Mouse (Mus musculus) embryonic fibroblast, embryonic 13.5 days (primary cell): ENCODE results near the gene Celf2.

Source experiments
- CTCF ChIP-seq: IDR thresholded peaks from 2 replicates; pipeline ENCODE4 v1.5.1; 2011; ENCODE audit warnings: mild to moderate bottlenecking, control low read depth, low read length, moderate library complexity, borderline replicate concordance; ENCODE audit not compliant: insufficient read depth
- POLR2A ChIP-seq: IDR thresholded peaks from 2 replicates; pipeline ENCODE4 v1.6.1; 2011; ENCODE audit warnings: low read depth, mild to moderate bottlenecking, control low read depth, low read length, moderate library complexity

DNA sequence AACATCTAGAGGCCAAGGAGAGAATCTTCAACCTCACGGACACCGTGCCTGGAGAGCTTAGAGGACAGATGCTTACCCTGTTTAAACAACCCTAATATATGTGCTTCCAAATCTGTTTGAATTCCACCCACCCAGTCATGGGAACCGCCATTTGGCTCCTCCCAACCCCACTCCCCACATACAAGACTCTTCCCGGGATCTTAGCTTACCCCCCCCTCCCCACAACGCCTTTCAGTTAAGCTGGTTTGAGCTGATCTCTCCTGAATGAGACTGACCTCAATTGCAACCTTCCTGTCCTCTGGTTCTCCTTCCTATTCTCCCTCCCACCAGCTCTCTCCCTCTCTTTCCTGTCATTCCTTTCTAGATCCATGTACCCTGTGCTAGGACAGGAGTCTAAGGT lies 1011.7 kb downstream of the Celf2 start:
- no peak for TF ChIP-seq CTCF
- no peak for TF ChIP-seq POLR2A
